ENCODE assay signal across 8 mouse cellular contexts in genomic region chr1:160351880-160352234, GRCm38 (mm10).
DNase-seq lines count a peak whose midpoint lies in the region; ATAC-seq lines count a peak whose summit lies in the region.

No protein-coding gene starts in this region.

- WGBS in embryonic facial prominence, embryonic 13.5 days, result 0% methylated on average over 10 of the region's 10 CpGs
- WGBS in heart, embryonic 13.5 days, result under 1% methylated on average over 10 of the region's 10 CpGs
- 3% methylated on average over 10 of the region's 10 CpGs for WGBS in liver, embryonic 11.5 days
- 1% methylated on average over 10 of the region's 10 CpGs for WGBS in neural tube, embryonic 12.5 days

- no peaks in the 10 kb centered on the region for H3K36me3 ChIP-seq in embryonic facial prominence, embryonic 13.5 days
- no peaks in the 10 kb centered on the region for H3K36me3 ChIP-seq in heart, embryonic 13.5 days
- no peaks in the 10 kb centered on the region for H3K36me3 ChIP-seq in liver, embryonic 11.5 days (ENCODE audit: control insufficient read depth, insufficient read depth, low read length)
- no peaks in the 10 kb centered on the region for H3K36me3 ChIP-seq in neural tube, embryonic 12.5 days

- peak overlapping the region; percentile 45 for H3K4me3 ChIP-seq in embryonic facial prominence, embryonic 13.5 days
- peak overlapping the region; percentile 53 for H3K4me3 ChIP-seq in heart, embryonic 13.5 days
- H3K4me3 ChIP-seq in liver, embryonic 11.5 days (ENCODE audit: low read depth, low read length), result peak overlapping the region; percentile 30
- H3K4me3 ChIP-seq in neural tube, embryonic 12.5 days, result peak overlapping the region; percentile 31

- no peaks in the 10 kb centered on the region for H3K27me3 ChIP-seq in embryonic facial prominence, embryonic 13.5 days
- H3K27me3 ChIP-seq in heart, embryonic 13.5 days (replicated peaks), result no peaks in the 10 kb centered on the region
- no peaks in the 10 kb centered on the region for H3K27me3 ChIP-seq in liver, embryonic 11.5 days (replicated peaks; ENCODE audit: control insufficient read depth, insufficient read depth, low read length)
- H3K27me3 ChIP-seq in neural tube, embryonic 12.5 days (replicated peaks), result no peaks in the 10 kb centered on the region

- H3K4me2 ChIP-seq in embryonic facial prominence, embryonic 13.5 days, result peak overlapping the region; percentile 75
- H3K4me2 ChIP-seq in heart, embryonic 13.5 days, result peak overlapping the region; percentile 78
- H3K4me2 ChIP-seq in liver, embryonic 11.5 days, result peak overlapping the region; percentile 66
- peak overlapping the region; percentile 66 for H3K4me2 ChIP-seq in neural tube, embryonic 12.5 days (replicated peaks)

- peak; percentile 15 for DNase-seq in urinary bladder, postnatal 25 days (ENCODE audit: low spot score)
- DNase-seq in urinary bladder, postnatal 10 days (ENCODE audit: low spot score), result no peak
- DNase-seq in kidney, postnatal 14 days, result peak; percentile 41
- DNase-seq in liver, embryonic 11.5 days (ENCODE audit: low spot score), result no peak

- peaks cover 14% of the 10 kb centered on the region for H3K4me1 ChIP-seq in embryonic facial prominence, embryonic 13.5 days
- H3K4me1 ChIP-seq in heart, embryonic 13.5 days, result peaks cover 16% of the 10 kb centered on the region
- no peaks in the 10 kb centered on the region for H3K4me1 ChIP-seq in liver, embryonic 11.5 days (replicated peaks; ENCODE audit: control insufficient read depth, insufficient read depth, low read length)
- H3K4me1 ChIP-seq in neural tube, embryonic 12.5 days, result peaks cover 9% of the 10 kb centered on the region; the same call in 1 of the 2 replicates

- H3K27ac ChIP-seq in embryonic facial prominence, embryonic 13.5 days, result no peak overlapping the region
- peak overlapping the region; percentile 77 for H3K27ac ChIP-seq in heart, embryonic 13.5 days (replicated peaks)
- H3K27ac ChIP-seq in liver, embryonic 11.5 days (ENCODE audit: low read depth, low read length), result no peak overlapping the region
- peak overlapping the region; percentile 70 for H3K27ac ChIP-seq in neural tube, embryonic 12.5 days

- H3K9ac ChIP-seq in embryonic facial prominence, embryonic 13.5 days, result peak overlapping the region; percentile 72
- peak overlapping the region; percentile 78 for H3K9ac ChIP-seq in heart, embryonic 13.5 days
- H3K9ac ChIP-seq in liver, embryonic 11.5 days (ENCODE audit: low read depth, low read length), result peak overlapping the region; percentile 53; the same call in 1 of the 2 replicates
- peak overlapping the region; percentile 48 for H3K9ac ChIP-seq in neural tube, embryonic 12.5 days

- H3K9me3 ChIP-seq in embryonic facial prominence, embryonic 13.5 days, result no peaks in the 10 kb centered on the region
- no peaks in the 10 kb centered on the region for H3K9me3 ChIP-seq in heart, embryonic 13.5 days
- H3K9me3 ChIP-seq in liver, embryonic 11.5 days (ENCODE audit: control insufficient read depth, low read length), result no peaks in the 10 kb centered on the region
- H3K9me3 ChIP-seq in neural tube, embryonic 12.5 days, result no peaks in the 10 kb centered on the region

- 0 out of 2 replicates have a peak, but pooled peaks have one; percentile 59 for ATAC-seq in embryonic facial prominence, embryonic 13.5 days (ENCODE audit: insufficient number of reproducible peaks, insufficient read depth, low FRiP score, low TSS enrichment, low read depth)
- no peak for ATAC-seq in heart, embryonic 13.5 days (ENCODE audit: extremely low read depth, insufficient number of reproducible peaks, low FRiP score, low TSS enrichment)
- no peak; the same call in 1 of the 2 replicates for ATAC-seq in liver, embryonic 11.5 days (replicated peaks; ENCODE audit: low FRiP score)
- ATAC-seq in neural tube, embryonic 12.5 days (ENCODE audit: low FRiP score, low read depth), result peak; percentile 97
- no peak for ATAC-seq in activated CD4-positive, CD25-positive, alpha-beta regulatory T cell, adult 4 months

Comparison
In these comparisons a context has a peak if more than half of its experiments do, and no peak if none do; other contexts are left out.
1. DNase-seq: peak in urinary bladder, postnatal 25 days (single experiment) and kidney, postnatal 14 days (single experiment); none in urinary bladder, postnatal 10 days (single experiment) and liver, embryonic 11.5 days (single experiment).
2. ATAC-seq: peak in embryonic facial prominence, embryonic 13.5 days (single experiment) and neural tube, embryonic 12.5 days (single experiment); none in heart, embryonic 13.5 days (single experiment), liver, embryonic 11.5 days (single experiment) and activated CD4-positive, CD25-positive, alpha-beta regulatory T cell, adult 4 months (single experiment).
3. H3K27ac ChIP-seq: peak in heart, embryonic 13.5 days (single experiment) and neural tube, embryonic 12.5 days (single experiment); none in embryonic facial prominence, embryonic 13.5 days (single experiment) and liver, embryonic 11.5 days (single experiment).
4. Peak in every context shown above with its lines, with median percentiles within 50 percentile points of each other: H3K4me2 ChIP-seq, H3K4me3 ChIP-seq and H3K9ac ChIP-seq.